Mouse (Mus musculus): ENCODE data around the gene Pde4c. TPM values are rescaled to one million over a fixed set of nuclear protein-coding genes. Genes with fewer than 3 reads are reported as not detected.

The Pde4c gene
- total and polyA plus RNA-seq, 3 experiments = 2.3 to 6.5 (median 4.7) TPM

DNA sequence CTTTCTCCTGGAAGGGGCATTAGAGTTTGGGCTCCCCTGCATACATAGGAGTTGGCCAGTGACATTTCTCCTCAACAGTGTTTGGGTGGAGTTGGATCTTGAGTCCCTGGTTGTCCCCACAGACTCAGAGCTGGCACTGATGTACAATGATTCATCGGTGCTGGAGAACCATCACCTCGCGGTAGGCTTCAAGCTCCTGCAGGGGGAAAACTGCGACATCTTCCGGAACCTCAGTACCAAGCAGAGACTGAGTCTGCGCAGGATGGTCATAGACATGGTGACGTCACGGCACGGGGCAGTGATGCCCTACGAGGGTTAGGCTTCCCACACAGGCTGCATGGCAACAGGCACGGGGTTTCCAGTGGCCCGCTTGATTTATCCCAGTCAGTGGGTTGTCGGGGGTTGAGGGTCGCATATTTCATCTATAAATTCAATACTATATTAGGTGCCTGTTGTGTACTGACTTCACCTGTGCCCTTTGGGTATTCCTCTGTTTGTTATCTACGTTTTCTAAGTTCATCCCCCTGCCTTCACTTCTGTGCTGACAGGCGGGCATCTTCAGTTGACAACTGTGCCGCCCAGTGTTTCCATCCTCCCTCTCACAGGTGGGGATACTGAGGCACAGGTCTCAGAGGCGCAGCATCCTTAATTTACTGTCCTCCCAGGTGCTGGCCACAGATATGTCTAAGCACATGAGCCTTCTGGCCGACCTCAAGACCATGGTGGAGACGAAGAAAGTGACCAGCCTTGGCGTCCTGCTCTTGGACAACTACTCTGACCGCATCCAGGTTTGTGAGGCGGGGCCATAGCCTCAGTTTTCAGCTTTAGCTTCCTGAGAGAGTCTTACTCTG is 25.0 kb downstream of the Pde4c start:
- Histone ChIP-seq H3K79me2 (replicated peaks; ENCODE audit: control insufficient read depth, extremely low read depth, insufficient read depth, poor library complexity, severe bottlenecking) (no peaks in the 10 kb centered on the region), H3K27me3 (replicated peaks) (no peaks in the 10 kb centered on the region), H3K36me3 (replicated peaks in 1 of 2; ENCODE audit: control insufficient read depth in 1 of 2, insufficient read depth in 1 of 2, low read length in 1 of 2) (peaks cover 4 to 48% of the 10 kb centered on the region in 2 experiments), H3K4me3 (replicated peaks in 1 of 3; ENCODE audit: low read depth in 2 of 3, low read length in 2 of 3, poor library complexity in 1 of 3) (no peak overlapping the region), H3K9me3 (replicated peaks; ENCODE audit: low read length) (no peaks in the 10 kb centered on the region), H3K9ac (ENCODE audit: insufficient read depth, low read depth) (no peak overlapping the region), H3K27ac (ENCODE audit: insufficient read depth, low read depth) (no peak overlapping the region), H3K4me2 (ENCODE audit: insufficient read depth, low read depth, poor library complexity, severe bottlenecking) (no peak overlapping the region), H3K4me1 (ENCODE audit: control insufficient read depth in 1 of 2, insufficient read depth in 2 of 2) (peaks cover 3 to 29% of the 10 kb centered on the region in 2 experiments)
- in situ Hi-C loops (cut with MboI; ENCODE audit: low pct_ligation_motif_present, low pct_unique_long_range_greater_than_20kb, low sequenced_read_pairs) (no loop called here), dilution Hi-C loops (cut with MboI; ENCODE audit: extremely low pct_ligation_motif_present, extremely low pct_unique_long_range_greater_than_20kb, low sequenced_read_pairs) (no loop called here)
- no peak for DNase-seq (ENCODE audit: extremely low read depth)
- TF ChIP-seq MAX (IDR thresholded peaks at IDR 0.05; ENCODE audit: low read length) = no peak
- no peak for TF ChIP-seq MAZ (IDR thresholded peaks at IDR 0.05; ENCODE audit: low read depth, low read length)
- TF ChIP-seq ZNF384 (IDR thresholded peaks at IDR 0.05; ENCODE audit: low read depth, low read length) = no peak
- TF ChIP-seq CTCF (conservative IDR thresholded peaks at IDR 0.05 in 1 of 2, IDR thresholded peaks at IDR 0.05 in 1 of 2; ENCODE audit: low read depth in 2 of 2, low read length in 2 of 2) = no peak
- TF ChIP-seq ELF1 (IDR thresholded peaks at IDR 0.05; ENCODE audit: low read depth, low read length) = no peak
- TF ChIP-seq MAFK (IDR thresholded peaks at IDR 0.05; ENCODE audit: insufficient replicate concordance, low read length) = no peak
- no peak for TF ChIP-seq JUN (IDR thresholded peaks at IDR 0.05; ENCODE audit: insufficient read depth, low read depth, low read length)
- no peak for TF ChIP-seq TBP (conservative IDR thresholded peaks at IDR 0.05; ENCODE audit: low read depth, low read length)
- no peak for TF ChIP-seq PAX5 (IDR thresholded peaks at IDR 0.05; ENCODE audit: low read length)
- no peak for TF ChIP-seq SIN3A (IDR thresholded peaks at IDR 0.05; ENCODE audit: low read length)
- TF ChIP-seq ETS1 (conservative IDR thresholded peaks at IDR 0.05; ENCODE audit: low read depth, low read length) = no peak
- no peak for TF ChIP-seq SMC3 (IDR thresholded peaks at IDR 0.05; ENCODE audit: low read depth, low read length)
- no peak for TF ChIP-seq POLR2AphosphoS2 (IDR thresholded peaks at IDR 0.05; ENCODE audit: low read depth, low read length)
- no peak for TF ChIP-seq KAT2A (IDR thresholded peaks at IDR 0.05; ENCODE audit: insufficient replicate concordance, low read length)

- no peaks in the 10 kb centered on the region for H3K79me2 ChIP-seq (replicated peaks; ENCODE audit: control insufficient read depth, extremely low read depth, insufficient read depth, poor library complexity, severe bottlenecking)
- DNase-seq (ENCODE audit: extremely low read depth) = no peak
- peaks cover 4 to 45% of the 10 kb centered on the region in 2 experiments for H3K36me3 ChIP-seq (replicated peaks in 1 of 2; ENCODE audit: control insufficient read depth in 1 of 2, insufficient read depth in 1 of 2, low read length in 1 of 2)
- TF ChIP-seq MAFK (IDR thresholded peaks at IDR 0.05; ENCODE audit: insufficient replicate concordance, low read length) = no peak
- TF ChIP-seq MAX (IDR thresholded peaks at IDR 0.05; ENCODE audit: low read length) = no peak
- no peak for TF ChIP-seq MYC (IDR thresholded peaks at IDR 0.05; ENCODE audit: low read depth, low read length)
- no peak for TF ChIP-seq MAZ (IDR thresholded peaks at IDR 0.05; ENCODE audit: low read depth, low read length)
- TF ChIP-seq ELF1 (IDR thresholded peaks at IDR 0.05; ENCODE audit: low read depth, low read length) = no peak
- TF ChIP-seq HCFC1 (IDR thresholded peaks at IDR 0.05; ENCODE audit: low read depth, low read length) = no peak
- TF ChIP-seq EP300 (IDR thresholded peaks at IDR 0.05; ENCODE audit: low read length) = no peak
- no peak for TF ChIP-seq SMC3 (IDR thresholded peaks at IDR 0.05; ENCODE audit: low read depth, low read length)
- no peak for TF ChIP-seq CHD2 (IDR thresholded peaks at IDR 0.05; ENCODE audit: low read length)
- TF ChIP-seq POLR2AphosphoS2 (IDR thresholded peaks at IDR 0.05; ENCODE audit: low read depth, low read length) = no peak
- no peak for TF ChIP-seq JUND (conservative IDR thresholded peaks at IDR 0.05; ENCODE audit: low read depth, low read length)
- TF ChIP-seq JUN (IDR thresholded peaks at IDR 0.05; ENCODE audit: insufficient read depth, low read depth, low read length) = no peak
- TF ChIP-seq ZMIZ1 (IDR thresholded peaks at IDR 0.05; ENCODE audit: low read depth, low read length) = no peak
- in situ Hi-C loops (cut with MboI; ENCODE audit: low pct_ligation_motif_present, low pct_unique_long_range_greater_than_20kb, low sequenced_read_pairs) (no loop called here), dilution Hi-C loops (cut with MboI; ENCODE audit: extremely low pct_ligation_motif_present, extremely low pct_unique_long_range_greater_than_20kb, low sequenced_read_pairs) (no loop called here)
- H3K9ac ChIP-seq (ENCODE audit: insufficient read depth, low read depth) = no peak overlapping the region
- H3K4me2 ChIP-seq (ENCODE audit: insufficient read depth, low read depth, poor library complexity, severe bottlenecking) = no peak overlapping the region
- no peak overlapping the region for H3K27ac ChIP-seq (ENCODE audit: insufficient read depth, low read depth)
- H3K9me3 ChIP-seq (replicated peaks; ENCODE audit: low read length) = no peaks in the 10 kb centered on the region
- H3K4me1 ChIP-seq (ENCODE audit: control insufficient read depth in 1 of 2, insufficient read depth in 2 of 2) = peaks cover 3 to 36% of the 10 kb centered on the region in 2 experiments
- no peak overlapping the region for H3K4me3 ChIP-seq (replicated peaks in 1 of 3; ENCODE audit: low read depth in 2 of 3, low read length in 2 of 3, poor library complexity in 1 of 3)
- no peaks in the 10 kb centered on the region for H3K27me3 ChIP-seq (replicated peaks)
Measured at GRCm38 (mm10) chr8:70749097-70749674, 25.7 kb downstream of the Pde4c start.

Data from CH12.LX (cell line).